Mouse (Mus musculus): ENCODE measurements around the gene Ramp2.

Ramp2 gene

GRCm38 (mm10) chr11:101264954-101265471 lies 19.2 kb downstream of the Ramp2 start:
- DNase-seq (ENCODE audit: extremely low spot score, low read depth, low spot score): no peak

GRCm38 (mm10) chr11:101265906-101266305 lies 20.1 kb downstream of the Ramp2 start:
- no peak for DNase-seq (ENCODE audit: extremely low spot score, low read depth, low spot score)

GRCm38 (mm10) chr11:101269577-101270116 lies 23.8 kb downstream of the Ramp2 start:
- DNase-seq (ENCODE audit: extremely low spot score, low read depth, low spot score): no peak

- DNase-seq (ENCODE audit: extremely low spot score, low read depth, low spot score): no peak
Measured at GRCm38 (mm10) chr11:101272446-101272845, 26.6 kb downstream of the Ramp2 start.

- DNase-seq (ENCODE audit: extremely low spot score, low read depth, low spot score): no peak
Measured at GRCm38 (mm10) chr11:101275309-101275708, 29.5 kb downstream of the Ramp2 start.

- no peak for DNase-seq (ENCODE audit: extremely low spot score, low read depth, low spot score)
Measured at GRCm38 (mm10) chr11:101276319-101277070, 30.7 kb downstream of the Ramp2 start.

- DNase-seq (ENCODE audit: extremely low spot score, low read depth, low spot score): no peak
Measured at GRCm38 (mm10) chr11:101277381-101278222, 31.8 kb downstream of the Ramp2 start.

- DNase-seq (ENCODE audit: extremely low spot score, low read depth, low spot score): peak; percentile 91
Measured at GRCm38 (mm10) chr11:101278223-101279192, 32.7 kb downstream of the Ramp2 start, which contains the start of the genes Cntd1 and Coa3. Cntd1 (plus strand) TSS chr11:101279012. Coa3 (minus strand) TSS chr11:101279114.

- no peak for DNase-seq (ENCODE audit: extremely low spot score, low read depth, low spot score)
Measured at GRCm38 (mm10) chr11:101279193-101279569, 33.4 kb downstream of the Ramp2 start.

- no peak for DNase-seq (ENCODE audit: extremely low spot score, low read depth, low spot score)
Measured at GRCm38 (mm10) chr11:101280837-101281236, 35.0 kb downstream of the Ramp2 start.

- DNase-seq (ENCODE audit: extremely low spot score, low read depth, low spot score): no peak
Measured at GRCm38 (mm10) chr11:101282896-101283295, 37.1 kb downstream of the Ramp2 start.

GRCm38 (mm10) chr11:101283805-101284204 lies 38.0 kb downstream of the Ramp2 start:
- no peak for DNase-seq (ENCODE audit: extremely low spot score, low read depth, low spot score)

GRCm38 (mm10) chr11:101287306-101287705 lies 41.5 kb downstream of the Ramp2 start:
- no peak for DNase-seq (ENCODE audit: extremely low spot score, low read depth, low spot score)

- DNase-seq (ENCODE audit: extremely low spot score, low read depth, low spot score): no peak
Measured at GRCm38 (mm10) chr11:101291231-101291630, 45.4 kb downstream of the Ramp2 start.

GRCm38 (mm10) chr11:101295191-101295590 lies 49.4 kb downstream of the Ramp2 start:
- no peak for DNase-seq (ENCODE audit: extremely low spot score, low read depth, low spot score)

- no peak for DNase-seq (ENCODE audit: extremely low spot score, low read depth, low spot score)
Measured at GRCm38 (mm10) chr11:101300881-101301280, 55.1 kb downstream of the Ramp2 start.

GRCm38 (mm10) chr11:101301299-101302003 lies 55.6 kb downstream of the Ramp2 start:
- DNase-seq (ENCODE audit: extremely low spot score, low read depth, low spot score): no peak

- peak; percentile 87 for DNase-seq (ENCODE audit: extremely low spot score, low read depth, low spot score)
Measured at GRCm38 (mm10) chr11:101302004-101302798, 56.4 kb downstream of the Ramp2 start, which contains the start of gene Becn1. Becn1 (minus strand) TSS chr11:101302286.

GRCm38 (mm10) chr11:101307744-101308143 lies 61.9 kb downstream of the Ramp2 start:
- no peak for DNase-seq (ENCODE audit: extremely low spot score, low read depth, low spot score)

Data from hindlimb bud, embryonic 11.5 days (tissue).